Mouse (Mus musculus) hindbrain, embryonic 11.5 days (tissue): ENCODE results near the gene Nkx2-5. TPM values are rescaled to one million over a fixed set of nuclear protein-coding genes. Genes with fewer than 3 reads are reported as not detected.

Experiments used
- ATAC-seq: fragments of 200-750 bp; cut with Nextera tagmentation; 2 replicates; pipeline ENCODE4 v1.8.0; 2017; ENCODE audit warnings: mild to moderate bottlenecking, moderate TSS enrichment, moderate library complexity; ENCODE audit not compliant: low FRiP score
- DNase-seq: peaks from one replicate; pipeline ENCODE4 v3.0.0-alpha.2; 2015; ENCODE audit warnings: low spot score
- H3K27ac ChIP-seq: fragments of 300-500 bp; sonication (generic); 2 replicates; pipeline ENCODE4 v1.5.1; 2014; ENCODE audit warnings: mild to moderate bottlenecking, low read depth, low read length
- H3K27me3 ChIP-seq: fragments of 300-500 bp; sonication (generic); 2 replicates; pipeline ENCODE4 v1.6.1; 2014; ENCODE audit warnings: mild to moderate bottlenecking, low read length, moderate library complexity, mixed read lengths; ENCODE audit not compliant: control insufficient read depth, insufficient read depth
- H3K36me3 ChIP-seq: fragments of 300-500 bp; sonication (generic); 2 replicates; pipeline ENCODE4 v1.6.1; 2014; ENCODE audit warnings: mild to moderate bottlenecking, low read length, moderate library complexity, mixed read lengths; ENCODE audit not compliant: control insufficient read depth, insufficient read depth
- H3K4me1 ChIP-seq: fragments of 300-500 bp; sonication (generic); replicated peaks from 2 replicates; pipeline ENCODE4 v1.6.1; 2014; ENCODE audit warnings: low read length, mixed read lengths; ENCODE audit not compliant: control insufficient read depth, insufficient read depth
- H3K4me2 ChIP-seq: fragments of 300-500 bp; sonication (generic); replicated peaks from 2 replicates; pipeline ENCODE4 v1.6.1; 2014; ENCODE audit warnings: mild to moderate bottlenecking, low read depth, low read length
- H3K4me3 ChIP-seq: fragments of 300-500 bp; sonication (generic); 2 replicates; pipeline ENCODE4 v1.5.1; 2014; ENCODE audit warnings: low read depth, low read length
- H3K9ac ChIP-seq: fragments of 300-500 bp; sonication (generic); 2 replicates; pipeline ENCODE4 v1.6.1; 2014; ENCODE audit warnings: low read depth, low read length
- H3K9me3 ChIP-seq: fragments of 300-500 bp; sonication (generic); 2 replicates; pipeline ENCODE4 v1.6.1; 2016; ENCODE audit warnings: low read length; ENCODE audit not compliant: control insufficient read depth
- WGBS: fragments of 180-500 bp; shearing (Covaris S2); extraction: QIAGEN DNeasy Blood & Tissue Kit; methylation state at CpG from one replicate; pipeline ENCODE4 v1.1.7; 2014; 5-methylcytosine and 5-hydroxymethylcytosine counted together
- polyA plus RNA-seq: library from polyadenylated mRNA; unstranded; fragments of >200 nt; fragmentation: Nextera tagmentation; extraction: Ambion mirVana; gene quantifications from 2 replicates; pipeline ENCODE4 v1.2.1, GENCODE M21; 2014

Nkx2-5 gene
- polyA plus RNA-seq, 1 experiment from 2014 or later = not detected

GRCm38 (mm10) chr17:26836786-26837545, 7.8 kb downstream of the Nkx2-5 start:
- Histone ChIP-seq H3K9me3 (no peaks in the 10 kb centered on the region), H3K4me2 (no peak overlapping the region), H3K27me3 (peaks cover 81% of the 10 kb centered on the region), H3K4me3 (no peak overlapping the region), H3K27ac (no peak overlapping the region), H3K9ac (no peak overlapping the region), H3K4me1 (no peaks in the 10 kb centered on the region), H3K36me3 (no peaks in the 10 kb centered on the region)
- no peak for ATAC-seq
- DNase-seq = peak; percentile 60
- WGBS = 3% methylated on average over 18 of the region's 19 CpGs

- Histone ChIP-seq H3K27ac (no peak overlapping the region), H3K9ac (no peak overlapping the region), H3K36me3 (no peaks in the 10 kb centered on the region), H3K27me3 (peaks cover 75% of the 10 kb centered on the region), H3K9me3 (no peaks in the 10 kb centered on the region), H3K4me3 (no peak overlapping the region), H3K4me1 (no peaks in the 10 kb centered on the region), H3K4me2 (no peak overlapping the region)
- WGBS = 6% methylated on average over 5 of the region's 5 CpGs
- DNase-seq (peak; percentile 21), ATAC-seq (no peak)
Measured at GRCm38 (mm10) chr17:26836377-26836776, 8.4 kb downstream of the Nkx2-5 start.

GRCm38 (mm10) chr17:26835956-26836355, 8.9 kb downstream of the Nkx2-5 start:
- ATAC-seq (no peak), DNase-seq (no peak)
- no peak overlapping the region for H3K9ac ChIP-seq
- no peaks in the 10 kb centered on the region for H3K4me1 ChIP-seq
- no peak overlapping the region for H3K4me3 ChIP-seq
- no peaks in the 10 kb centered on the region for H3K9me3 ChIP-seq
- H3K36me3 ChIP-seq = no peaks in the 10 kb centered on the region
- no peak overlapping the region for H3K4me2 ChIP-seq
- H3K27me3 ChIP-seq = peaks cover 71% of the 10 kb centered on the region
- 9% methylated on average over 8 of the region's 8 CpGs for WGBS
- no peak overlapping the region for H3K27ac ChIP-seq

GRCm38 (mm10) chr17:26834966-26835755, 9.6 kb downstream of the Nkx2-5 start:
- no peaks in the 10 kb centered on the region for H3K36me3 ChIP-seq
- peaks cover 63% of the 10 kb centered on the region for H3K27me3 ChIP-seq
- DNase-seq (no peak), ATAC-seq (no peak)
- H3K27ac ChIP-seq = no peak overlapping the region
- H3K4me3 ChIP-seq = no peak overlapping the region
- H3K4me2 ChIP-seq = no peak overlapping the region
- H3K4me1 ChIP-seq = no peaks in the 10 kb centered on the region
- WGBS = 12% methylated on average over 3 of the region's 9 CpGs
- no peak overlapping the region for H3K9ac ChIP-seq
- no peaks in the 10 kb centered on the region for H3K9me3 ChIP-seq

GRCm38 (mm10) chr17:26834302-26834965, 10.4 kb downstream of the Nkx2-5 start:
- H3K4me2 ChIP-seq = no peak overlapping the region
- H3K9ac ChIP-seq = no peak overlapping the region
- ATAC-seq (no peak), DNase-seq (no peak)
- no peak overlapping the region for H3K27ac ChIP-seq
- H3K4me3 ChIP-seq = no peak overlapping the region
- peaks cover 56% of the 10 kb centered on the region for H3K27me3 ChIP-seq
- no peaks in the 10 kb centered on the region for H3K9me3 ChIP-seq
- 71% methylated on average over 5 of the region's 5 CpGs for WGBS
- H3K4me1 ChIP-seq = no peaks in the 10 kb centered on the region
- H3K36me3 ChIP-seq = no peaks in the 10 kb centered on the region

GRCm38 (mm10) chr17:26833806-26834205, 11.0 kb downstream of the Nkx2-5 start:
- DNase-seq (no peak), ATAC-seq (no peak)
- WGBS = 82% methylated on average over 2 of the region's 2 CpGs

GRCm38 (mm10) chr17:26826131-26826530, 18.7 kb downstream of the Nkx2-5 start:
- Histone ChIP-seq H3K9me3 (no peaks in the 10 kb centered on the region), H3K27me3 (no peaks in the 10 kb centered on the region; the same call in 1 of the 2 replicates), H3K27ac (no peak overlapping the region), H3K36me3 (no peaks in the 10 kb centered on the region), H3K4me2 (no peak overlapping the region), H3K4me1 (no peaks in the 10 kb centered on the region), H3K4me3 (no peak overlapping the region), H3K9ac (no peak overlapping the region)
- no peak for ATAC-seq
- WGBS = 69% methylated on average over 14 of the region's 17 CpGs
- DNase-seq = no peak

More at GRCm38 (mm10) chr17:26833806-26834205, 11.0 kb downstream of the Nkx2-5 start:
- Histone ChIP-seq H3K27ac (no peak overlapping the region), H3K9me3 (no peaks in the 10 kb centered on the region), H3K4me3 (no peak overlapping the region), H3K9ac (no peak overlapping the region), H3K27me3 (peaks cover 50% of the 10 kb centered on the region), H3K36me3 (no peaks in the 10 kb centered on the region), H3K4me1 (no peaks in the 10 kb centered on the region), H3K4me2 (no peak overlapping the region)

GRCm38 (mm10) chr17:26817776-26818175, 27.0 kb downstream of the Nkx2-5 start:
- Histone ChIP-seq H3K27ac (no peak overlapping the region), H3K9me3 (no peaks in the 10 kb centered on the region), H3K27me3 (no peaks in the 10 kb centered on the region)

More at GRCm38 (mm10) chr17:26817776-26818175, 27.0 kb downstream of the Nkx2-5 start:
- Histone ChIP-seq H3K4me1 (no peaks in the 10 kb centered on the region), H3K4me2 (no peak overlapping the region), H3K4me3 (no peak overlapping the region), H3K9ac (no peak overlapping the region), H3K36me3 (no peaks in the 10 kb centered on the region)
- DNase-seq = no peak
- ATAC-seq = no peak
